15 mouse cellular contexts compared by ENCODE assay signal in genomic region chr15:103002156-103002555, GRCm38 (mm10). TPM values are rescaled to one million over a fixed set of nuclear protein-coding genes. Genes with fewer than 3 reads are reported as not detected.
A peak's percentile ranks its signal among the peaks of the same experiment; 100 is the strongest.
DNase-seq lines count a peak whose midpoint lies in the region; ATAC-seq and TF ChIP-seq lines count a peak whose summit lies in the region.
"Had no signal": no experiment of that assay in that cellular context is flagged by ENCODE, and none has a peak within 500 bp of the region (broad histone marks: within the 10 kb centered on the region; RNA-seq: fewer than 3 reads in every experiment).

No protein-coding gene starts in this region.

- no peak for ATAC-seq in kidney, embryonic 15.5 days (replicated peaks; ENCODE audit: low FRiP score)
- no peak for ATAC-seq in neural tube, embryonic 13.5 days (ENCODE audit: low read depth)
- ATAC-seq: liver, embryonic 12.5 days had no signal

- peaks cover 21% of the 10 kb centered on the region for H3K4me1 ChIP-seq in kidney, adult 2 months (ENCODE audit: control insufficient read depth, insufficient read depth, low read length)
- H3K4me1 ChIP-seq in kidney, embryonic 15.5 days: peaks cover 86% of the 10 kb centered on the region
- H3K4me1 ChIP-seq in neural tube, embryonic 13.5 days (replicated peaks): peaks cover 91% of the 10 kb centered on the region

- 32% methylated on average over 4 of the region's 4 CpGs for WGBS in kidney, adult 2 months
- 21% methylated on average over 4 of the region's 4 CpGs for WGBS in kidney, embryonic 15.5 days
- 6% methylated on average over 4 of the region's 4 CpGs for WGBS in neural tube, embryonic 13.5 days

- peak overlapping the region; percentile 78 for H3K4me2 ChIP-seq in kidney, embryonic 15.5 days
- H3K4me2 ChIP-seq in neural tube, embryonic 13.5 days: peak overlapping the region; percentile 91
- H3K4me2 ChIP-seq: embryonic facial prominence, embryonic 12.5 days; liver, embryonic 12.5 days; midbrain, embryonic 11.5 days had no signal

- H3K27me3 ChIP-seq in kidney, adult 2 months (replicated peaks; ENCODE audit: control insufficient read depth, insufficient read depth, low read length): no peaks in the 10 kb centered on the region
- peaks cover 71% of the 10 kb centered on the region for H3K27me3 ChIP-seq in kidney, embryonic 15.5 days
- no peaks in the 10 kb centered on the region for H3K27me3 ChIP-seq in neural tube, embryonic 13.5 days
- H3K27me3 ChIP-seq: CH12.LX had no signal

- H3K9ac ChIP-seq in kidney, embryonic 15.5 days: peak overlapping the region; percentile 80; the same call in 1 of the 2 replicates
- H3K9ac ChIP-seq in neural tube, embryonic 13.5 days: peak overlapping the region; percentile 99
- H3K9ac ChIP-seq: embryonic facial prominence, embryonic 12.5 days; liver, embryonic 12.5 days had no signal

- H3K36me3 ChIP-seq in kidney, adult 2 months (ENCODE audit: control insufficient read depth, insufficient read depth, low read length): no peaks in the 10 kb centered on the region
- H3K36me3 ChIP-seq in kidney, embryonic 15.5 days: no peaks in the 10 kb centered on the region
- H3K36me3 ChIP-seq in neural tube, embryonic 13.5 days: no peaks in the 10 kb centered on the region
- H3K36me3 ChIP-seq: embryonic facial prominence, embryonic 12.5 days; hindbrain, embryonic 10.5 days; liver, embryonic 12.5 days had no signal

- no peak for TF ChIP-seq POLR2A in kidney, adult 2 months (IDR thresholded peaks at IDR 0.05; ENCODE audit: low read depth, low read length)

- no peak overlapping the region for H3K4me3 ChIP-seq in kidney, adult 2 months (ENCODE audit: insufficient read depth, low read depth, low read length)
- H3K4me3 ChIP-seq in kidney, embryonic 15.5 days (replicated peaks): peak overlapping the region; percentile 58
- peak overlapping the region; percentile 78 for H3K4me3 ChIP-seq in neural tube, embryonic 13.5 days
- H3K4me3 ChIP-seq: embryonic facial prominence, embryonic 12.5 days; hindbrain, embryonic 10.5 days; liver, embryonic 12.5 days had no signal

- H3K9me3 ChIP-seq in kidney, embryonic 15.5 days (replicated peaks): no peaks in the 10 kb centered on the region
- no peaks in the 10 kb centered on the region for H3K9me3 ChIP-seq in neural tube, embryonic 13.5 days
- H3K9me3 ChIP-seq: embryonic facial prominence, embryonic 12.5 days; hindbrain, embryonic 10.5 days; liver, embryonic 12.5 days had no signal

- no peak for TF ChIP-seq CTCF in kidney, adult 2 months (conservative IDR thresholded peaks at IDR 0.05; ENCODE audit: insufficient read depth, insufficient read length, low read depth, low read length)

- H3K27ac ChIP-seq in kidney, adult 2 months (ENCODE audit: insufficient read depth, low read depth, low read length): peak overlapping the region; percentile 60; the same call in 1 of the 2 replicates
- peak overlapping the region; percentile 72 for H3K27ac ChIP-seq in kidney, embryonic 15.5 days
- peak overlapping the region; percentile 100 for H3K27ac ChIP-seq in neural tube, embryonic 13.5 days (replicated peaks)
- H3K27ac ChIP-seq: embryonic facial prominence, embryonic 12.5 days; hindbrain, embryonic 10.5 days; liver, embryonic 12.5 days had no signal

- DNase-seq in kidney, adult 2 months: peak; percentile 53
- DNase-seq in kidney, adult 11 months: no peak
- peak; percentile 82 for DNase-seq in NIH3T3 (ENCODE audit: low read depth)
- no peak for DNase-seq in embryo, embryonic 10 days (ENCODE audit: low spot score)
- DNase-seq in cerebellum, postnatal 25 days: no peak
- DNase-seq in natural killer cell, adult 2 months (ENCODE audit: low spot score in 2 of 2): no peak
- DNase-seq: cerebellum, postnatal 14 days had no signal

RNA-seq across cellular contexts. Expression of gene Hoxc6, which starts 4.1 kb away (rescaled TPM):
- polyA plus RNA-seq in kidney, adult 2 months (2012; rRNA removed): 24.7 and 25.4 TPM in 2 replicates
- polyA plus RNA-seq in kidney, embryonic 15.5 days (2015; fragmentation: Nextera tagmentation; extraction: Ambion mirVana): 10.9 and 11.0 TPM in 2 replicates
- polyA plus RNA-seq in neural tube, embryonic 13.5 days (2015; fragmentation: Nextera tagmentation; extraction: Ambion mirVana): 46.8 and 51.1 TPM in 2 replicates
- polyA plus RNA-seq: embryonic facial prominence, embryonic 12.5 days; forebrain, embryonic 11.5 days; hindbrain, embryonic 10.5 days; midbrain, embryonic 11.5 days had no signal

RNA-seq across cellular contexts. Expression of gene Hoxc8, which starts 11.7 kb away (rescaled TPM):
- 3.4 and 4.0 TPM in 2 replicates for polyA plus RNA-seq in kidney, adult 2 months (2012; rRNA removed)
- 8.7 and 11.1 TPM in 2 replicates for polyA plus RNA-seq in kidney, embryonic 15.5 days (2015; fragmentation: Nextera tagmentation; extraction: Ambion mirVana)
- 75.8 and 85.5 TPM in 2 replicates for polyA plus RNA-seq in neural tube, embryonic 13.5 days (2015; fragmentation: Nextera tagmentation; extraction: Ambion mirVana)
- polyA plus RNA-seq: embryonic facial prominence, embryonic 12.5 days; forebrain, embryonic 11.5 days; hindbrain, embryonic 10.5 days; midbrain, embryonic 11.5 days had no signal

RNA-seq across cellular contexts. Expression of gene Hoxc4, which starts 16.6 kb away (rescaled TPM):
- 2.5 and 2.7 TPM in 2 replicates for polyA plus RNA-seq in kidney, adult 2 months (2012; rRNA removed)
- 7.9 and 10.2 TPM in 2 replicates for polyA plus RNA-seq in kidney, embryonic 15.5 days (2015; fragmentation: Nextera tagmentation; extraction: Ambion mirVana)
- polyA plus RNA-seq in neural tube, embryonic 13.5 days (2015; fragmentation: Nextera tagmentation; extraction: Ambion mirVana): 40.2 and 49.9 TPM in 2 replicates
- polyA plus RNA-seq: forebrain, embryonic 11.5 days; midbrain, embryonic 11.5 days had no signal

RNA-seq across cellular contexts. Expression of gene Hoxc9, which starts 25.9 kb away (rescaled TPM):
- polyA plus RNA-seq in kidney, adult 2 months (2012; rRNA removed): 5.5 and 7.3 TPM in 2 replicates
- 10.0 and 10.7 TPM in 2 replicates for polyA plus RNA-seq in kidney, embryonic 15.5 days (2015; fragmentation: Nextera tagmentation; extraction: Ambion mirVana)
- polyA plus RNA-seq in neural tube, embryonic 13.5 days (2015; fragmentation: Nextera tagmentation; extraction: Ambion mirVana): 40.9 and 43.4 TPM in 2 replicates
- polyA plus RNA-seq: embryonic facial prominence, embryonic 12.5 days; forebrain, embryonic 11.5 days; hindbrain, embryonic 10.5 days; liver, embryonic 12.5 days; midbrain, embryonic 11.5 days had no signal

RNA-seq across cellular contexts. Expression of gene Hoxc5, which starts 34.9 kb away (rescaled TPM):
- polyA plus RNA-seq in kidney, adult 2 months (2012; rRNA removed): 4.0 and 4.1 TPM in 2 replicates
- polyA plus RNA-seq in kidney, embryonic 15.5 days (2015; fragmentation: Nextera tagmentation; extraction: Ambion mirVana): 3.6 and 4.8 TPM in 2 replicates
- polyA plus RNA-seq in neural tube, embryonic 13.5 days (2015; fragmentation: Nextera tagmentation; extraction: Ambion mirVana): 18.8 and 32.2 TPM in 2 replicates
- polyA plus RNA-seq: forebrain, embryonic 11.5 days; midbrain, embryonic 11.5 days had no signal

Comparison
In these comparisons a context has a peak if more than half of its experiments do, and no peak if none do; other contexts are left out.
1. DNase-seq: peak in kidney, adult 2 months (single experiment) and NIH3T3 (single experiment); none in kidney, adult 11 months (single experiment), embryo, embryonic 10 days (single experiment), cerebellum, postnatal 25 days (0 of 2) and natural killer cell, adult 2 months (0 of 2).
2. Peak in every context shown above with its lines, with median percentiles within 50 percentile points of each other: H3K27ac ChIP-seq.